27 mouse cellular contexts compared by ENCODE assay signal in the genomic region with DNA sequence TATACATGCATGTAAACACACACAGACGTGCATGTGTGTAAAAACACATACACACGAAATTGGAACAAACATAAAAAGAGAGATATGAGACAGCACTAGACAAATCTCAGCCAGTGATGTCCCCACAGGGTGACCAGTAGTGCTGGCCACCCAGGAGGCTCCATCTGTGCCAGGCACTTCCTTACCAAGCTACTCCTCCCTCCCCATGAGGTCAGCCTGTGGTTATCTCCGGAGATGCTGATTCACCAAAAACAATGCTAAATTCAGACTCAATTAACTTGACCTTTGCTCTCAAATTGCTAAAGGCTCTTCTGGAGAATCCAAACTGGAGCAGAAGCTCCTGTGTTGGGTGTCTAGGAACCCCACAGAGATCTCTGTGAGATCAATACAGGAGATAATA. TPM values are rescaled to one million over a fixed set of nuclear protein-coding genes. Genes with fewer than 3 reads are reported as not detected.
DNase-seq lines count a peak whose midpoint lies in the region; ATAC-seq and TF ChIP-seq lines count a peak whose summit lies in the region.
"Had no signal": no experiment of that assay in that cellular context is flagged by ENCODE, and none has a peak within 500 bp of the region (broad histone marks: within the 10 kb centered on the region; RNA-seq: fewer than 3 reads in every experiment).

No protein-coding gene starts in this region.

- no peak overlapping the region for H3K4me3 ChIP-seq in bone marrow macrophage, adult 2 months (ENCODE audit: insufficient read depth, low read length)
- H3K4me3 ChIP-seq in forebrain, embryonic 16.5 days (replicated peaks; ENCODE audit: low read length) = no peak overlapping the region
- H3K4me3 ChIP-seq: embryonic facial prominence, embryonic 10.5 days; heart, adult 2 months; heart, embryonic 13.5 days; hindbrain, embryonic 10.5 days; intestine, embryonic 15.5 days had no signal

- no peaks in the 10 kb centered on the region for H3K27me3 ChIP-seq in forebrain, embryonic 16.5 days (replicated peaks; ENCODE audit: control insufficient read depth, insufficient read depth, low read length)
- H3K27me3 ChIP-seq: heart, embryonic 13.5 days; intestine, embryonic 15.5 days; Patski had no signal

- no peaks in the 10 kb centered on the region for H3K36me3 ChIP-seq in forebrain, embryonic 16.5 days (ENCODE audit: control insufficient read depth, insufficient read depth)
- H3K36me3 ChIP-seq: embryonic facial prominence, embryonic 10.5 days; heart, embryonic 13.5 days; hindbrain, embryonic 10.5 days; intestine, embryonic 15.5 days had no signal

- ATAC-seq in forebrain, embryonic 16.5 days = no peak
- ATAC-seq: activated CD4-positive, CD25-positive, alpha-beta regulatory T cell, adult 4 months; forebrain, embryonic 14.5 days; intestine, embryonic 15.5 days; Patski had no signal

- DNase-seq in heart, adult 11 months = peak; percentile 95
- no peak for DNase-seq in heart, postnatal 25 days (ENCODE audit: low spot score)
- peak; percentile 43 for DNase-seq in kidney, adult 9 months
- DNase-seq in kidney, postnatal 25 days = no peak
- DNase-seq in testis, postnatal 10 days (ENCODE audit: low spot score) = no peak
- DNase-seq: adrenal gland, adult 8-10 months; cerebellum, adult 11-12 months; cerebellum, adult 9-11 months; cerebellum, postnatal 36 days; heart, adult 2 months; kidney, adult 8-10 months had no signal

- intact Hi-C loops in heart, postnatal 25 days (cut with DNase I) = no loop called here

- H3K9me3 ChIP-seq in forebrain, embryonic 16.5 days (ENCODE audit: control insufficient read depth, low read length) = no peaks in the 10 kb centered on the region
- H3K9me3 ChIP-seq: embryonic facial prominence, embryonic 10.5 days; heart, embryonic 13.5 days; hindbrain, embryonic 10.5 days; intestine, embryonic 15.5 days had no signal

- H3K27ac ChIP-seq in bone marrow macrophage, adult 2 months (ENCODE audit: insufficient read depth, low read depth, low read length) = peak overlapping the region; percentile 72
- no peak overlapping the region for H3K27ac ChIP-seq in forebrain, embryonic 16.5 days (ENCODE audit: low read length)
- H3K27ac ChIP-seq: embryonic facial prominence, embryonic 10.5 days; heart, adult 2 months; heart, embryonic 13.5 days; hindbrain, embryonic 10.5 days; hindbrain, embryonic 14.5 days; intestine, embryonic 15.5 days; kidney, postnatal 0 days had no signal

- H3K4me2 ChIP-seq in forebrain, embryonic 16.5 days (ENCODE audit: low read length) = no peak overlapping the region
- H3K4me2 ChIP-seq: heart, embryonic 13.5 days; hindbrain, embryonic 14.5 days; intestine, embryonic 15.5 days had no signal

- TF ChIP-seq POLR2A in bone marrow macrophage, adult 2 months (IDR thresholded peaks at IDR 0.05; ENCODE audit: borderline replicate concordance, low read depth, low read length) = no peak

- WGBS in forebrain, embryonic 16.5 days = 74% methylated on average over 3 of the region's 3 CpGs

- H3K4me1 ChIP-seq in bone marrow macrophage, adult 2 months (ENCODE audit: control insufficient read depth, insufficient read depth, low read length) = peaks cover 63% of the 10 kb centered on the region
- H3K4me1 ChIP-seq in forebrain, embryonic 16.5 days (replicated peaks; ENCODE audit: control insufficient read depth, insufficient read depth, low read length) = no peaks in the 10 kb centered on the region
- H3K4me1 ChIP-seq: intestine, embryonic 15.5 days had no signal

- no peak for TF ChIP-seq CTCF in bone marrow macrophage, adult 2 months (IDR thresholded peaks at IDR 0.05; ENCODE audit: low read depth, low read length)

- H3K9ac ChIP-seq in forebrain, embryonic 16.5 days (replicated peaks; ENCODE audit: low read depth, low read length) = no peak overlapping the region
- H3K9ac ChIP-seq: heart, embryonic 13.5 days; hindbrain, embryonic 14.5 days; intestine, embryonic 15.5 days had no signal

RNA-seq across cellular contexts. Expression of a gene that starts 20.1 kb away (rescaled TPM):
- total RNA-seq in heart, postnatal 25 days (2021) = not detected
- 3.0 and 4.0 TPM in 2 replicates for polyA plus RNA-seq in bone marrow macrophage, adult 2 months (2012; ENCODE audit: insufficient read depth, insufficient read length, missing spikeins)
- polyA plus RNA-seq in forebrain, embryonic 16.5 days (2015; fragmentation: Nextera tagmentation; extraction: Ambion mirVana) = not detected in 2 replicates
- total RNA-seq: gastrocnemius, adult 8-10 months; heart, adult 2 months; MEL had no signal
- polyA plus RNA-seq: activated CD4-positive, CD25-positive, alpha-beta regulatory T cell, adult 4 months; C2C12; embryonic facial prominence, embryonic 10.5 days; embryonic facial prominence, embryonic 14.5 days; forebrain, embryonic 14.5 days; heart, postnatal 0 days; hindbrain, embryonic 14.5 days; kidney, postnatal 0 days; Patski had no signal

Comparison
In these comparisons a context has a peak if more than half of its experiments do, and no peak if none do; other contexts are left out.
1. DNase-seq: peak in heart, adult 11 months (single experiment) and kidney, adult 9 months (single experiment); none in heart, postnatal 25 days (single experiment), kidney, postnatal 25 days (0 of 2) and testis, postnatal 10 days (single experiment).